Mouse (Mus musculus) left cerebral cortex, adult 11 months (tissue): Measurements from ENCODE around the gene Trem3.

Source experiments
- DNase-seq: peaks from one replicate; pipeline ENCODE4 v3.0.0; 2022; ENCODE audit warnings: low spot score

Gene Trem3

GRCm38 (mm10) chr17:48272158-48272557, 24.6 kb downstream of the Trem3 start:
- DNase-seq, result no peak

- no peak for DNase-seq
Measured at GRCm38 (mm10) chr17:48272598-48272997, 25.0 kb downstream of the Trem3 start.

- DNase-seq, result no peak
Measured at GRCm38 (mm10) chr17:48274098-48274497, 26.5 kb downstream of the Trem3 start.

DNA sequence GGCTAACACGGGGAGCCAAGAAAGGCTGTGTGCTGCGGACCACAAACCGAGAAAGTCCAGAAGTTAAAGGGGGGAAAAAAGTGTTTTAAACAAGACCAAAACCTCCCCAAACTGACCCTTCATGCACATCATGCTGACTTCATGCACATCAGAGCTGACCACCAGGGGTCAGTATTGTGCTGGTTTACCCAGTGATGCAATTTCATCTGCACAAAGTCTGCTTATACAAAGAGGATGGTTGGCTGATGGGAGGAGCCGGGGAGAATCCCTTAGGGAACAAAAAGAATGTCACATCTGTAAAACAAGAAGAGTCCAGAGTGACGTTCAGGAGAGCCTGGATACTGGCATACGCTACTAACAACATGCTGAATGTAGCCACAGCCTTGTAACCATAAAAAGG, 27.3 kb downstream of the Trem3 start:
- DNase-seq, result peak; percentile 48

GRCm38 (mm10) chr17:48275736-48276135, 28.2 kb downstream of the Trem3 start:
- DNase-seq, result no peak

- DNase-seq, result no peak
Measured at GRCm38 (mm10) chr17:48278381-48278780, 30.8 kb downstream of the Trem3 start.

- no peak for DNase-seq
Measured at GRCm38 (mm10) chr17:48279002-48279401, 31.4 kb downstream of the Trem3 start.

DNA sequence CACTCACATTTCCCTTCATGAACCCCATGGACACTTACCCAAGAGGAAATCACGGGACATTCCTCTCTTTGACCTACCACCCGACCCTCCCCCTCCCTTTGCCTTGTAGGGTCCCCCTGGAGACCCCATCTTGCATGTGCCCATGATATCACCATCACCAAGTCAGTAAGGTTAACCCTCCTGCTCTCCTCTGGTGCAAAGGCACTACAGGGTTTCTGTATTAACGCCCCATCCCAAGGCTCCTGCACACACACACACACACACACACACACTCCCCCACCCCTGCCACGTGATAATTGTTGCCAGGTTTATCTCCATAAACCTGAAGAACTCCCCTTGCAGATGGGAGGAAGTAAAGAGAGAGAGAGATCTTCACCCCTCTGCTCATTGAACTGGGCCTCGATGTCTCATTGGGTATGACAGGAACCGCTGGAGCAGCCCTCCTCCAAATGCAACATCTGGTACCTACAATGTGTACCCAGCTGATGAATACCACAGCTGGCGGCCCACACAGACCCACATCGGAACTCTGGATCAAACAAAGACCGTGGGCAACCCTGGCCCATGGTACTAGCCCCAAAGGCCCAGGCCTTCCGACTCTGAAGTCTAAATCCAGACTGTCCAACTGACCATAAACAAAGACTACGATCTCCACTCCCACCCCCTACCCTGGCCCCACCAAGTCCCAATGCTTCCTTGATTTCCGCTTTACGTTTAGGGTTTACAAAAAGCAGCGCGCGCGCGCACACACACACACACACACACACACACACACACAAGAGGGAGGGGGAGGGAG, 33.6 kb downstream of the Trem3 start:
- no peak for DNase-seq

DNA sequence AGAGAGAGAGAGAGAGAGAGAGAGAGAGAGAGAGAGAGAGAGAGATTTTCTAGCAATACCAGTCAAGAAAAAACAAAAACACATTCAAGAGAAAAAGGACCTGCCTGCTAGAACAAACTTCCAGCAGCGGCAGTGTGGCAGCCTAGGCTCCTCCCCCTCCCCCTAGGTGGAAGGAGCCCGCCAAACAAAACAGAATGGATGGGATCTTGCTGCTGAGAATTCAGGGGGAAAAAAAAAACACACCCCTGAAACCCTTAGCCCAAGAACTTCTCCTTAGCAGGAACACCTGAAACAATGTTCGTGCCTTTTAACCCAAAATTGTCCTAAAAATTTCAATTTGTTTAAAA, 34.1 kb downstream of the Trem3 start:
- no peak for DNase-seq

GRCm38 (mm10) chr17:48286765-48287164, 39.2 kb downstream of the Trem3 start:
- no peak for DNase-seq

DNA sequence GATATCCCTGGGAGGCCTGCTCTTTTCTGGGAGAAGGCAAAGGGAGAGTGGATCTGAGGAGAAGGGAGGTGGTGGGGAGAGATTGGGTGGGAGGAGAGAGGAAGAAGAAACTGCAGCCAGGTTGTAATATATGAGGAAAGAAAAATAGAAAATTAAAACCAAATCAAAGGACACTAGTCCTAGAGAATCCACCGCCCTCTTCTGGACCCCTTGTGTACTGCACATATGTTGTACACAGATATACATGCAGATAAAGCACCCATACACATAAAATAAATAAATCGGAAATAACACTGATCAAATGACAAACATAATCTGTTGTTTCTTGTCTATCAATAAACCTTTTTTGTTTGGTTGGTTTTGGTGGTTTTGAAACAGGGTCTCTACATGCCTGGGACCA, 39.7 kb downstream of the Trem3 start:
- no peak for DNase-seq

DNA sequence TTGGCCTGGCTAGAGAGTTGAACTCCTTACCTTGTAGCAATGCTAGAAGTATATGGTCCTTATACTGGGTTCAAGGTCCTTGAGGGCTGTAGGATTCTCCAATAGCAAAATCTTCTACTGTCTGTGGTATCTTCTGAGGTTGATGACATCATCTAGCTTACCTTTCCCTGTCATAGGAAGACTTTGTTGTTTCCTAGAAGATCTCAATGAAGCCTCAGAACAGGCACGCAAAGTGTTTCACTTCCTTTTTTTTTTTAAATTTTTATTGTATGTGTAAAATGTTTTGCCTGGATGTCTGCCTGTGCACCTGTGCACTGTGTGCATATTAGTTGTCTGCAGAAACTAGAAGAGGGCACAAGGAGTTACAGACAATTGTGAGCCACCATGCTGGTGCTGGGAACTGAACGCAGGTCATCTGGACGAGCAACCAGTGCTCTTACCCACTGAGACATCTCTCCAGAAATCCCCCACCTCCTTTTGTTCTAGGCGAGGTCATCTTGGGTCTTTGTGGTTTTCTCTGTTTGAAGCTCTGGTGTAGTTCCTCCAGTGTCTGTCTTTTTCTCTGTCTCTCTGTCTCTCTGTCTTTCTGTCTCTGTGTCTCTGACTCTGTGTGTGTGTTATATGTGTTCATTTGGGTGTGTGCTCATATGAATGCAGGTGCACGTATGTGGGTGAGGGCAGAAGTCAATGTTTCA, 46.1 kb downstream of the Trem3 start:
- no peak for DNase-seq

DNA sequence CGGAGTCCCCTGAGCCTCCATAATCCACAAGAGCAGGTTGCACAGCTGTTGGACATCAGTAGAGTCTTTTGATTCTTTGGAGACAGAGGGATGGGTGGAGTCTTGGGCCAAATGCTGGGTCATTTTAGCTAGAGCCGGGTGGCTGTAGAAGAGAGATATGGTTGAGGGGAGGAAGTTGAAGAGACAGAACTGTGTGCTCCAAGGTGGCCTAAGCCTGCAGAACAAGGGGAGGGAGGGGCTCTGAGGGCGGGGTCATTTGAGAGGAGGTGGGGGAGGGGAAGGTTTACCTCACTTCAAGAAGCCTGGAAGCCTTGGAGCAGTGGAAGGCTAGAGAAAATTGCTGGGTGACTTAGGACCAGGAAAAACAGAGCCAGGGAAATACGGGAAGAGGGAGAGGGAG, 51.6 kb downstream of the Trem3 start, which contains the start of gene Treml2:
Gene Treml2 (plus strand): TSS at position 296 of the 400 bp plus-strand sequence.
- no peak for DNase-seq

DNA sequence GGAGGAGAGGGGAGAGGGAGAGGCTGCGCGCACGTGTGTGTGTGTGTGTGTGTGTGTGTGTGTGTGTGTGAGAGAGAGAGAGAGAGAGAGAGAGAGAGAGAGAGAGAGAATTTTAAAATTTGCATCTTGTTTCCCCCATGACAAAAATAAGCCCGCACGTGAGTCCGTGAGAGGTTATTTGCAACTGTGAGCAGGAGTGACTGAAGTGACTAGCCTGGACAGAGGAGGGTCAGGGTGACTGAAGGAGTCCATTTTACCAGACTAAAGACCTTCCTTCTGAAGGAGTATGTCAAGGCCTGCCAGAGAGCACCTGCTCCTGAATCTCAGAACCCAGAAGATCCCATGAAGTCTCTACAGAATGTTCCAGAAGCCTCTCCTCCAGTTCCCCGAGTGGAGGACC, 52.2 kb downstream of the Trem3 start:
- no peak for DNase-seq

GRCm38 (mm10) chr17:48300199-48300598, 52.6 kb downstream of the Trem3 start:
- no peak for DNase-seq

GRCm38 (mm10) chr17:48300861-48301260, 53.3 kb downstream of the Trem3 start:
- DNase-seq, result no peak

GRCm38 (mm10) chr17:48301792-48302191, 54.2 kb downstream of the Trem3 start:
- no peak for DNase-seq
